Mouse (Mus musculus) cerebellum, adult (tissue): ENCODE measurements around the gene Tmprss5.

Experiments used
- ATAC-seq: cut with Nextera tagmentation; 2 replicates; pipeline ENCODE4 v1.9.2; 2017; ENCODE audit warnings: mild to moderate bottlenecking, moderate library complexity, mixed read lengths; ENCODE audit not compliant: insufficient number of reproducible peaks, low FRiP score, low TSS enrichment

The Tmprss5 gene

DNA sequence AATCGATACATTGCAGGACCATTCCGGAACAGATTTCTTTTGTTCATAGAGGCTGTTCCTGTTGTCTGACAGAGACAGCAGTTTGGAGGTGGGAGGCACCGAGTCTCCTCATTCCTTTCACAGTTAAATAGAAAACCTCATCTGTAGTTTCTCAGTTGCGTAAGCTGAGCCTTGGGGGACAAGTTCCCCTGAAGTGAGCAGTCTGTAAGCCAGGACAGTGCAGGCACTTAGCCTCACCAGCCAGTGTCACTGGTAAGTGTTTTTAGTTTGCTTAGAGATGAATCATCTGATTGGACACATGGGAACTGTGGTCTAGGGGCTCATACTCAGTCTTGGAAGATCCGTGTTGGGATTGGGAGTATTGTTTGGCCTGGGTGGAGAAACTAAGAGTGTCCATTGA lies at the start of gene Tmprss5:
TSS of gene Tmprss5 (plus strand) at position 154 of the 400 bp plus-strand sequence.
- no peak for ATAC-seq

GRCm38 (mm10) chr9:49034764-49035163 lies 46.3 kb upstream of the Tmprss5 start:
- ATAC-seq: no peak

GRCm38 (mm10) chr9:49050901-49051300 lies 30.2 kb upstream of the Tmprss5 start:
- no peak for ATAC-seq

- ATAC-seq: no peak
These were observed 29.7 kb upstream of the Tmprss5 start for GRCm38 (mm10) chr9:49051349-49051748.

DNA sequence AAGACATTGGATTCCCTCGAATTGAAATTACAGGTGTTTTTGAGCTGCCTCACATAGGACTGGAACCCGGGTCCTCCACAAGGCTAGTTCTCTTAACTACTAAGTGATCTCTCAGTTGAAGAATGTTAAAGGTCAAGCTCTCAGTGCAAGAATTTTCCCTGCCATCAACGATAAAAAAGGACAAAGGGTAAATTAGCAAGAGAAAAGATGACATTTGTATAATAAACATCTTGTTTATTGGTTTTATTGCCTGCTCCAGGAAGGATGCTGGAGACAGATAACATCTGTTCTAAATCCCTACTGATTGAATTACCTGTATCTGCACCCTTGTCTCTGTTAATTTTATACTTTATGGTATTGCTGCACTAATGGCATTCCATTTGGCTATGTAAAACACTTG lies 27.0 kb upstream of the Tmprss5 start:
- ATAC-seq: no peak

GRCm38 (mm10) chr9:49055333-49056205 lies 25.5 kb upstream of the Tmprss5 start, which contains the start of gene Zw10:
Gene Zw10 (plus strand): TSS chr9:49055613.
- ATAC-seq: peak; percentile 100

DNA sequence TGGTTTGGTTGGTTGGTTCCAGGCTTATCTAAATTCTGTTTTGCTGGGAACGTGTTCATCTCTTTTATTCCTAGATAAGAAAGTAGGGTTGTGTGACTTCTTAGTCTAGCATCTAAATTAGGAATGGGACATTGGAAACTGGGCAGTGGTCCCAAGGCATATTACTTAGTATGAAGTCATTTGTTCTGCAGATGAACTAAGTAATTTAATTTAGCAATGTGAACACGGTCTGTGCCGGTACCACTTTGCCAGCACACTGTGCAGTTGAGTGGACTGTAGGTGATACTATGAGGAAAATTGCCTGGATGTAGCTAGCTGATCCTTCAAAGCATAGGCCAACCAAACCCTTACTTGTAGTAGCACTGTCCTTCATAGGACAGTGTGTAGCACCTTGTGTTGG lies 4.2 kb upstream of the Tmprss5 start:
- no peak for ATAC-seq

DNA sequence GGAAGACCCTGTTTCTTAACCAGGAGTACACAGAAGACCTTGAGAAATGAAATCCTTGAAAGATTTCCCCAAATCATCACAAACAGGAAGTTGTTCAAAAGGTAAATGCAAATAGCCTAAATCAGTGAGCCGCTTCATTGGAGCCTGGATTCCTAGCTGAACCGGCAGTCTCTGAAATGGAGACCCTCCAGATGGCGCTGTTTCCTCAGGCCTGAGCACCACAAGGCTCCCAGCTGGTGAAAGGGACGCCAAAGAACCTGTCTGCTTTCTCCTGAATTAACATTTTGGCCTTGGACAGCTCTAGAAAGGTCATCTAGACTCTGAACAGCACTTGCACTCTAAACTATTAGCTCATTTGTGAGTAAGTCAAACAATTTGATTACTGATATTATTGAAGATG lies 501 bp downstream of the Tmprss5 start:
- ATAC-seq: peak; percentile 56; the same call in 1 of the 2 replicates

GRCm38 (mm10) chr9:49087317-49087716 lies 6.3 kb downstream of the Tmprss5 start:
- ATAC-seq: no peak

GRCm38 (mm10) chr9:49098871-49099270 lies 17.8 kb downstream of the Tmprss5 start:
- no peak for ATAC-seq

DNA sequence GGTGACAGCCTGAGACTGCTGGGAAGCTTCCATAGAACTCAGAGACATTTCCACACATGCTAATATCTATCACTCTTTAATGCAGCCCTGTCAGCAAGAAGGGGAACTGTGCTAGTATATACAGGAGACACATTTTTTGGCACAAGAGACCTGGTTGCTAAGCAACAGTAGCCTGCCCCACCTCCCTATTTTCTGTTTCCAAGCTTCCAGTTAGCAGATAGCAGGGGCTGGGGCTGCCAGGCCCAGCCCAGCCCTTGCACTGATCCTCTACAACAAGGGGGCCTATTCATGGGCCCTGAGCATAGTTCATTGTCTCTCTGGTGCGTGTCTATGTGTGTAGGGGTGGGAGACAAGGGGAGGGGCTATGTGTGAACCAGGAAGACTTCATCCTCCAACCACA lies 21.3 kb downstream of the Tmprss5 start:
- no peak for ATAC-seq

DNA sequence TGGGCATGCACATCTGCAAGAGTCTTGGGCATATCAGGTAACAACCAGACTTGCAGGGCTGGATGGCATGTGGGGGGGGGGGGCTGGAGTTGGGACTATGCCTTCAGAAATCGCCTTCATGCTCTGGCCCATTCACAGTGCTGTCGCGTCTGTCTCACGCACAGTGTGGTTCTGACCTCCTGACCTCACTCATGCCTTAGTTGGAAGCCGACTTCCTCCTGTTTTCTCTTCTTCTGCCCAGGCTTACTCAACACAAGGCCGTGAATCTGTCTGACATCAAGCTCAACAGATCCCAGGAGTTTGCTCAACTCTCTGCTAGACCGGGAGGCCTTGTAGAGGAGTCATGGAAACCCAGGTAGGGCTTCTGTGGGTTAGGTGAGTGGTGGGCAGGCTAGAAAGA lies 28.0 kb downstream of the Tmprss5 start:
- no peak for ATAC-seq

DNA sequence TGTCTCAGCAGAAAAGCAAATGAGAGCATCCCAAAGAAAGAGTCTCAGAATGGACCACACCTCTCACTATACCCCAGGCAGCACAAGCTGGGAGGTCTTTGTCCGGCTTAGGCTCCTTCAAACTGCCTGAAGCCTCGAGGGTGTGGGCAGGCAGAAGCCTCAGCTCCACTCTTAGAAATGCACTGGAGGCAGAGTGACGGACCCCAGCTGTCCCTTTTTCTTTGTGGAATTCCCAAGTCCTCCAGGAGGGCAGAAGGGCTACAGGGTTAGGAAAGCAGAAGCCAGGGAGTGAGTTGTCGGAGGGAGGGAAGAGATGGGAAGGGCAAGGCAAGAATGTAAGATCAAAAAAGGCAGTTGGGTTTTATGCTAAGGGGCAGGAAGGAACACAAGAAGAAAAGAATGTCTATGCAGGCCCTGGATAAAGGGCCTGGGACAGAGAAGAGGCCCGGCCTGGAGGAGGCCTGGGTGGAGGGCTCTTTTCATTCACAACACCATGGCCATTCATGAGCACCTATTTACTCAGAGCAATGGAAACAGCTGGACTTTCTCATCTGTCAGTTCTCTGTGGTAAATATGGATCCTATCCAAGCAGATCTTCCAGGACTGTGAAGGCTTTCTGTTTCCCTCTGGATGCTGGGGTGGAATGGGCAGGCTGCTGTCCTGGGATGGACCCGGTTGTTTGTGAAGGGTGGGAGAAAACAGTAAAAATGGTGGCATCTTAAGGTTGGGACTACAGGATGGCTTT lies 29.6 kb downstream of the Tmprss5 start:
- no peak for ATAC-seq

DNA sequence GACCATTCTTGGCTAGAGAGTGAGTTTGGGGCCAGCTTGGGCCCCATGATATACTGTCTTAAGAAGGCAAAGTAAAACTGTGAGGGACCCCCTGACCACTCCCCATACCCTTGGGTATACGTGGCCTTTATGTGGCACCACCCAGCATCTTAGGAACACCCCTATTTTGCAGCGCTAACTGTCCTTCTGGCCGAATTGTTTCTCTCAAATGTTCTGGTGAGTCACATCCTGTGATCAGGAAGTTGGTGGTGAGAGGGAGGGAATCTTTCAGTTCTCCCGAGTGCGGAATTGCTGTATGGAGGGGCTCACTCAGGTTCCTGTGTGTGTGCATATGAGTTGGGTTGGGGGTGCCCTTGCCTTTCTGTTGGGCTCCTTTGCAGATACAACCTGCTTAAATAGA lies 30.2 kb downstream of the Tmprss5 start:
- no peak for ATAC-seq

- no peak for ATAC-seq
These were observed 37.3 kb downstream of the Tmprss5 start for GRCm38 (mm10) chr9:49118271-49118825.

GRCm38 (mm10) chr9:49119759-49120158 lies 38.7 kb downstream of the Tmprss5 start:
- ATAC-seq: no peak

DNA sequence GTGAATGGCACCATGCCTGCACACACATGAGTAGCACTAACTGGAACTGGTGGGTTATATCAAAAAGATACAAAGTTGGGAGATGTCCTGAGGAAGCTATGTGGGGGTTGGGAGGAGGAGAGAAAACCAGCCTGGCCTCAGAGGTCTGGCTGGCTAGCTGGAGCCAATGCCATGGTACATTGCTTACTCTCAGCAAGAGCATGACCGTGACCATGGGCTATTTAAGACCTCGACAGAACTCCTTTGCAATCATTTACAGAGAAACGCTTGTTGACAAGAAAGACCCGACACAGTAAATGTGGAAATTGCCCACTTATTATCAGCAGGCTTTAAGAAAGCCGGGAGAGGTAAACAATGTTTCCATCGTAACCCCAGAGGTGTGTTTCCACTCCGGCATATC lies 44.6 kb downstream of the Tmprss5 start:
- ATAC-seq: no peak

DNA sequence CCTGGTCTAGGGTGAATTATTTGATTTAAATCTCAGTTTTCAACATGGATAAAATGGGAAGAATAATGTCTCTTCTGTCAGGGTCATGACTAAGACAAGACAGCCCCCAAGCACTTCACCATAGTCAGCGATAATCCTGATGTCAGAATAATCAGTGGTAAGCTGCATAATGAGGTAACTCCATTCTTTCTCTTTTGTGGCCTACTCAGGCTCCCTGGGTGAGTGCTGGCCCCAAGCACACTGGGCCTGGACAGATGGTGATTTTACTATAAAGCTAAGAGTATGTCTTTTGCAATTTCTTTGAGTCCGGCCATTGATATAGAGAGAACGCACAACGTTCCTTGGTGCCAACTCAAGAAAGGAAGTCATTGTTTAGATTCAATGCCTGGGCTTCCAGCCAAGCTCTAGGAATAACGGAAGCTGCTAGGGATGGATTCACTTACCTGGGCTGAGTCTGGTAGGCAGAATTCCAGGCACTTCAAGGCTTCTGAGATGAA lies 49.5 kb downstream of the Tmprss5 start:
- ATAC-seq: no peak

- ATAC-seq: no peak
These were observed 62.8 kb downstream of the Tmprss5 start for GRCm38 (mm10) chr9:49143841-49144240.

DNA sequence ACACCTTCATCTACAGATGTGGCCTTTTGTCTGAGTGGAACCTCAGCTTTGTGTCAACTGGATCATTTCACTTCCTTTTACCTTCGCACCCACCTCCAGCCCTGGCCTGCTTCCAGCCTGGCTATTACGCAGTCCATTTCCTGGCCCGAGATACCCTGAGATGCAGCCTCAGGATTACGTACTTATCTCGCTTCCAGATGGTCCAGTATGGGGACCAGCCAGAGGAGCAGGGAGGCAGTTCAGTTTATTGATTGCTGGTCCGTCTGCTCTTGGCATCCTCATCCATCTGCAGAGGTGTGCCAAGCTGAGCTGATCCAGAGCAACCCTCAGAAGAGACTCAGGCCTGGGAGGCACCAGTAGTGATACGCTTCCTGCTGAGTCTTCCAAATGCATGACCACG lies 64.7 kb downstream of the Tmprss5 start:
- ATAC-seq: no peak

- no peak for ATAC-seq
These were observed 66.0 kb downstream of the Tmprss5 start for GRCm38 (mm10) chr9:49147031-49147430.
